Mouse (Mus musculus): ENCODE measurements at regions not wholly inside any gene's neighbourhood (a gene's known extent, or its start where the extent isn't known, plus 50 kb on each side); places are given as distances from the start of the nearest gene placed in this dataset.

DNA sequence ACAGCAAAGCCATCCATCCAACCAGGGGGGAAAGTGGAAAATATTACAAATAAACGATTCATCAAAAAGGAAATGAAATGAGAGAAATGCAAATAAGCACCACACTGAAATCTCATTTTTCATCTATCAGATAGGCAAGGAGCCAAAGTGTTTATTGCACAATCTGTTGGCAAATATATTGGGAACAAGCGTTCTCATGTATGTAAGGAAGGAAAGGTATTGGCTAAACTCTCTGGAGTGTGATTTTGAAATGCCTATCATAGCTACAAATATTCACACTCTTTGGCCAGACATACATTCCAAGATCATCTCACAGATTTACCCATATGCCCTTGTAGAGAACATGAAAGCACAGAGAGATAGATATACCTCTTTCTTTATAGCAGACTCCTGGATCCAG is 90.6 kb upstream of the Ppp1r12a start:
- no peak overlapping the region for H3K9ac ChIP-seq
- H3K27me3 ChIP-seq (replicated peaks) = no peaks in the 10 kb centered on the region
- H3K27ac ChIP-seq = no peak overlapping the region
- peaks cover 4% of the 10 kb centered on the region; the same call in 1 of the 2 replicates for H3K4me1 ChIP-seq
- H3K4me2 ChIP-seq = no peak overlapping the region
- no peaks in the 10 kb centered on the region for H3K9me3 ChIP-seq (replicated peaks)
- 55% methylated on average over 2 of the region's 2 CpGs for WGBS (ENCODE audit: insufficient replicate concordance)
- H3K36me3 ChIP-seq = no peaks in the 10 kb centered on the region
- H3K4me3 ChIP-seq = no peak overlapping the region
- no peak for ATAC-seq

DNA sequence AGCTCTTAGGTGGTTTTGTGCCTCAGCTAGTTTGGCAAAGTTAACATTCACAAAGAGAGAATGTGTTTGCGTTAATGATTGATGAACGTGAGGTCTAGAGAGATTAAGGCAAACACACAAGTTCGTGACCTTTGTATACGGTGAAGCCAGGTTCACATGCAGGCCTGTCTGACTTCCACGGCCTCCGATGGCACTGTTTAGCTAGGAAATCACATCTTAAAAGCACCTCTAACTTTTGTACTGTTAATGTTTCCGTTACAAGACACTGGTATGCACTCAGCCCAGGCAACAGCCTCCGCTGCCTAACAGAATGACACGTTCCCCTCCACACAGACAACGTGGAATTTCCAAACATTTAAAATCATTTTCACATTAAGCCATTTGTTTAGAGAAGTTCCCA is 94.3 kb upstream of the Ppp1r12a start:
- Histone ChIP-seq H3K9me3 (replicated peaks) (no peaks in the 10 kb centered on the region), H3K36me3 (no peaks in the 10 kb centered on the region), H3K4me3 (no peak overlapping the region), H3K4me2 (no peak overlapping the region), H3K4me1 (peaks cover 4% of the 10 kb centered on the region; the same call in 1 of the 2 replicates), H3K27me3 (replicated peaks) (no peaks in the 10 kb centered on the region), H3K27ac (no peak overlapping the region), H3K9ac (no peak overlapping the region)
- ATAC-seq = peak; percentile 68
- WGBS (ENCODE audit: insufficient replicate concordance) = 63% methylated on average over 10 of the region's 10 CpGs

DNA sequence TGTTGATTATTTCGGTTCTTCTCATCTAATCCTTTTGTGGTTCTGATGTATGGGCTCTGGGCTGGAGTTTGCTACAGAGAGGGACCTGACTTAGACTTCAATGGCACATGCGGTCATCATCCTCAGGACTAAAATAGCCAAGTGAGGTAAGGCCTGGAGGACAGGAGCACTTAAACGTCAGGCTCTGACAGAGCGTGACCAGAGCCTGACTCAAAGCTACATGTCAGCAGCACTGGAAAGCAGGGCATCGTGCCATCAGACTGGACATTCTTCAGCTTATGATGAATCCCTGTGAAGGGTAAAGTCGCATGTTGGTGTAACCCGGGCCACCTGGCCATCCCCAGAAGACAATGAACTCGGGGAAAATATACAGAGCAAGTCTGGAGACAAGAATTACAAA is 95.8 kb upstream of the Ppp1r12a start:
- H3K27me3 ChIP-seq (replicated peaks) = no peaks in the 10 kb centered on the region
- no peak overlapping the region for H3K4me3 ChIP-seq
- H3K27ac ChIP-seq = no peak overlapping the region
- 72% methylated on average over 8 of the region's 8 CpGs for WGBS (ENCODE audit: insufficient replicate concordance)
- H3K4me2 ChIP-seq = no peak overlapping the region
- H3K4me1 ChIP-seq = peaks cover 4% of the 10 kb centered on the region; the same call in 1 of the 2 replicates
- H3K9ac ChIP-seq = no peak overlapping the region
- ATAC-seq = no peak
- H3K36me3 ChIP-seq = no peaks in the 10 kb centered on the region
- no peaks in the 10 kb centered on the region for H3K9me3 ChIP-seq (replicated peaks)

DNA sequence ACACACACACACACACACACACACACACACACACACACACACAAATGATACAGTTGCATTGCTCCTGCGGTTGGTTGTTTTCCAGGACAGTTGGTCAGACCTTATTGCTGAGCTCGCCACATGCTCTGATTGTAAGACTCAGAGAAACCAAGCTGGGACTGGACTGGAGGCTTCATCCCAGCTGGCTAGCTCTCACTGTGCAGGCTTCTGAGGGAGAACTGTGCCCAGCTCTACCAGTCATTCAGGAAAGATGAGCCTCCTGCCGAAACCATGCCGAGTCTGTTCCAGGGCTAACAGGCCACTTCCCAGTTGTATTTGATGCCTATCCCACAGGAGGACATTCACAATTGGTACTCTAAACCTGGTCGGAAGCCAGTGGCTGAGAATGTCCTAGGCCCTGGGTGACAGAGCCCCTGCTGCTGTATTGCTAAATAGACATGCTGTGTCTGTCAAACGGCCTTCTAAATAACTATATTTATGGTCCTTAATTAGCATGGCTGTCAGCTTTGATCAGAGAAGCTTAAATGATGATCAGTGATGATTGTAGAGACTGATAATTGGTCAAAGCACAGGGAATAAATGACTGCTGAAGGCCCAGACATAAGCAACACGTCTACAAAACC is 100.1 kb upstream of the Ppp1r12a start:
- Histone ChIP-seq H3K27me3 (replicated peaks) (no peaks in the 10 kb centered on the region), H3K4me1 (peaks cover under 1% of the 10 kb centered on the region; the same call in 1 of the 2 replicates), H3K4me2 (no peak overlapping the region), H3K27ac (no peak overlapping the region), H3K9ac (no peak overlapping the region), H3K9me3 (replicated peaks) (no peaks in the 10 kb centered on the region), H3K4me3 (no peak overlapping the region), H3K36me3 (no peaks in the 10 kb centered on the region)
- no peak; the same call in 1 of the 2 replicates for ATAC-seq
- 53% methylated on average over 7 of the region's 7 CpGs for WGBS (ENCODE audit: insufficient replicate concordance)

DNA sequence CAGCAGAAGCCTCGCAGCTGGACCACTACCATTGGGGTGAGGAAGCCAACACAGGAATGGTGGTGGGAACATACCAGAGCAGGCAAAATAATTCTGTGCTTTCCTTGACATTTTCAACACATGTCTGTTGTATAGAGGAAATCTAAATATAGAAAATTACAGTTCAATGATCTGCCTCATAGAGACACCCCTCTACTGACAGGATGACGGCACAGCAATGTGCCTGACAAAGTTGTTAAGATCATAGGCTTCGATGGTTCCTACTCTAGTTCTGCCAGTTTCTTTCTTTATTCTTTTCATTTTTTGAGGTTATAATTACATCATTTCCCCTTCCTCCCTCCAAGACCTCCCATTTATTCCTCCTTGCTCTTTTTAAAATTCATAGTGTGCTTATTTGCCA is 101.4 kb upstream of the Ppp1r12a start:
- no peak for ATAC-seq
- Histone ChIP-seq H3K4me1 (no peaks in the 10 kb centered on the region), H3K9me3 (replicated peaks) (no peaks in the 10 kb centered on the region), H3K27ac (no peak overlapping the region), H3K4me3 (no peak overlapping the region), H3K27me3 (replicated peaks) (no peaks in the 10 kb centered on the region), H3K9ac (no peak overlapping the region), H3K36me3 (no peaks in the 10 kb centered on the region), H3K4me2 (no peak overlapping the region)
- WGBS (ENCODE audit: insufficient replicate concordance) = 72% methylated on average over 3 of the region's 3 CpGs

DNA sequence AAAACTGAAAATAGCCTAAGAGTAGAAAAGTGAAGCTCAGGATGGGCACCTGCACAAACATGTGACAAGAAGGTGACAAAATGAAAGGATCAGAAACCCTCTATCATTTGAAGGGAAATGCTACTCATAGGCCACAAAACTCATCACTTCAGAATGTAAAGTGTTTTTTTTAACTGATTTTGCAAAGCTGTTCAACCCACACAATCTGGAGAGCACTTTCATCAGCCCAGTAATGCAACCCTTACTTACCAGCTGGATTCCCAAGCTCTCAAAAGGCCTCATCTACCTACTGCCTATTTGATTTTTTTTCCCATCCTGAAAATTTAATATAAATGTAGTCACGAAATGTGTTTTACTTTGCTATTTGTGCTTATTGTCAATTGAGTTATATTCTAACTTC is 110.4 kb upstream of the Ppp1r12a start:
- ATAC-seq = no peak
- H3K4me2 ChIP-seq = no peak overlapping the region
- H3K9me3 ChIP-seq (replicated peaks) = no peaks in the 10 kb centered on the region
- no peaks in the 10 kb centered on the region for H3K36me3 ChIP-seq
- no peaks in the 10 kb centered on the region for H3K27me3 ChIP-seq (replicated peaks)
- 90% methylated on average over 1 of the region's 1 CpGs for WGBS (ENCODE audit: insufficient replicate concordance)
- H3K27ac ChIP-seq = no peak overlapping the region
- no peaks in the 10 kb centered on the region for H3K4me1 ChIP-seq
- no peak overlapping the region for H3K4me3 ChIP-seq
- H3K9ac ChIP-seq = no peak overlapping the region

DNA sequence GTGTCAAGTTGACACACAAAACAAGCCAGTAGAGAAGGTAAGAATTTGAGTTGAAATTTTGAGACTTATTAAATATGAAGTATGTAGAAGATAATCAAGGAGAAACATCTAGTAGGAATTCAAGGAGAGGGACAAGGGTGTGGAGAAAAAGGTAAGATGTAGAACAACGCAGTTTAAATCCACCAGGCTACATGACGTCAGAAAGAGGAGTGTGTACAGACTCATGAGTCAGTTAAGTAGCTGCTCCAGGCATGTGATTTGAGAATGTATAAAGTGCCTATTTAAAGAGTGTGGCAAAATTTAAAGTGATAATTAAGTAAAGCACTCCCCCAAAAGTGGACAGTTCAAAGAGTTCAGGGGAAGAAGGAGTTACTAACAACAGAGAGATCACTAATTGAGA is 113.6 kb upstream of the Ppp1r12a start:
- Histone ChIP-seq H3K9ac (no peak overlapping the region), H3K4me3 (no peak overlapping the region), H3K36me3 (no peaks in the 10 kb centered on the region), H3K4me1 (no peaks in the 10 kb centered on the region), H3K4me2 (no peak overlapping the region), H3K27me3 (replicated peaks) (no peaks in the 10 kb centered on the region), H3K9me3 (replicated peaks) (no peaks in the 10 kb centered on the region), H3K27ac (no peak overlapping the region)
- ATAC-seq = no peak
- 75% methylated on average over 2 of the region's 2 CpGs for WGBS (ENCODE audit: insufficient replicate concordance)

DNA sequence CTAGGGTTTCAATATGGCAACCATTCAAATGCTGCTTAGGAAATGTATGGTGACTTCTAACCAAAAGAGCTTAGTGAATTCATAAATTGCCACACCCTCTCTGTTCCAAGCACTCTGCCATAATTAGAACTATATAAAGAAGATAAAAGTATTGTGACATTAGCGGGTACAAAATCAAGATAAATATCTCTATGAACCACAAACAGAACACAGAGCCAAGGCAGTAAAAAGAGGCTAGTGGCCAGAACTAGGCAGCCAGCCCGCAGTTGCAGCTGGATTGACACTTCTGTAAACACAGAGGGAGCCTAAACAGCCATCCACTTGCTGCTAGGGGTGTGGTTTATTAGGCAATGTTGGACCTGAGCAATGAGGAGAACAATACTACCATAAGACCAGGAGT is 118.5 kb upstream of the Ppp1r12a start:
- Histone ChIP-seq H3K27me3 (replicated peaks) (no peaks in the 10 kb centered on the region), H3K36me3 (no peaks in the 10 kb centered on the region), H3K27ac (no peak overlapping the region), H3K4me1 (no peaks in the 10 kb centered on the region), H3K9ac (no peak overlapping the region), H3K9me3 (replicated peaks) (no peaks in the 10 kb centered on the region), H3K4me3 (no peak overlapping the region), H3K4me2 (no peak overlapping the region)
- 38% methylated on average over 2 of the region's 2 CpGs for WGBS (ENCODE audit: insufficient replicate concordance)
- ATAC-seq = no peak

DNA sequence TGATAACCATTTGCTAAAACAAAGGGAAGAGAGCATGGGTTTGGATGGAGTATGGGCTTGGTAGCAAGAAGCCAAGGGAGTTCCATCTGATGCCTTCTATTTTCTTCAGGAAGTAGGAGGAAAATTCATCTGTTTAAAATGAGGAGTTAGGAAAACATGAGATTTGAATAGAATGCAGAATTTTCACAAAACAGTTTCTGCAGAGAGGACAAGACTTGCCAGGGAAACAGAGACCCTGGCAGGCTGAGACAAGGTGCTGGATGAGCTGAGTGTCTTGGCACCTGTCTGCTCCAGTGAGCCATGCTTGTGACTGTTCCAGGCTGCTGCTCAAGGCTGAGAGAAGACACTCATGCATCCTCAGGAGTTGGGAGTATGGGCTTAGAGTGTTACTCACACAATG is 122.0 kb upstream of the Ppp1r12a start:
- Histone ChIP-seq H3K4me1 (no peaks in the 10 kb centered on the region), H3K4me3 (no peak overlapping the region), H3K27me3 (replicated peaks) (no peaks in the 10 kb centered on the region), H3K27ac (no peak overlapping the region), H3K36me3 (no peaks in the 10 kb centered on the region), H3K9ac (no peak overlapping the region), H3K4me2 (no peak overlapping the region), H3K9me3 (replicated peaks) (no peaks in the 10 kb centered on the region)
- ATAC-seq = no peak

DNA sequence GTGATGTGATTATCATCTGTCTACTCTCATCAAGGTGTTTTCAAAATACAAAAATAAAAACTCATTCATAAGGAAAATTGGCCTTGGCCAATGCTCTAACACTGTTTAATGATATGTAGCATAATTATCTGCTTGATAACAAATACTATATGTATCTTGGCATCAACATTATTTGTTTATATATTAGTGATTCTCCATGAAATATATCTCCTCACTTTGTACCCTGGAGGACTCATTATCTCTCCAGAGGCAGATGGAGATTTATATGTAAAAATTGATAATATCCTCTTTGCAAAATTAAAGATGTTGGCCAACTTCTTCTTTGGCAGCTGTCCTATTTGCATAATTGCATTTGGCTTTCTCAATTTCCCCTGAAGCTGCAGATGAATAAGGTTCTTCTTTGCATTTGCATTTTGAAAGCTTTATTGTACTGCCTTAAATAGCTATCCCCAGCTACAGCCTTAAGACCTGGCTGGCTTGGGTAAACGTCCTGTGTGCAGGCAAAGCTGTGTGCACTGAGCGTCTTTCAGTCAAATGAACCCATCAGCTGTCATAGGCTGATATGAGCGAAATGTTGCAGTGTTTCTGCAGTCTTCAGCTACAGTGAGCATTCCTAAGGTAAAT is 124.7 kb upstream of the Otogl start:
- 48% methylated on average over 3 of the region's 3 CpGs for WGBS (ENCODE audit: insufficient replicate concordance)
- Histone ChIP-seq H3K4me3 (no peak overlapping the region), H3K27me3 (replicated peaks) (no peaks in the 10 kb centered on the region), H3K36me3 (no peaks in the 10 kb centered on the region), H3K9me3 (replicated peaks) (no peaks in the 10 kb centered on the region), H3K4me1 (peaks cover 19% of the 10 kb centered on the region), H3K9ac (no peak overlapping the region), H3K4me2 (no peak overlapping the region), H3K27ac (no peak overlapping the region)
- no peak for ATAC-seq

DNA sequence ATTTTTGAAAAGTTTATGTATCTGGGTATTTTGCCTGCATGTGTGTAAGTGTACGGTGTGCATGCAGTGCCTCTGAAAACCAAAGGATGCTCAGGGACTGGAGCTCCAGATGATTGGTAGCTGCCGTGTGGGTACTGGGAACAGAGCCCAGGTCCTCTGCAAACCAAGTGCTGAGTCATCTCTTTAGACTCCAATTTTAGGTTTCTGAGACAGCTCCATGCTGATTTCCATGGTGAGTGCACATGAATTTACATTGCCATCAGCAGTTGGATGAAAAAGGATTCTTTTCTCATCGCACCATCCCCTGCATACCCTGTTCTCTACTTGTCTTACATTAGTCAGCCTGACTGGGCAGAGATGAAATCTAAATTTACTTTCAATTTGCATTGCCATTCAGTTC is 122.1 kb upstream of the Otogl start:
- Histone ChIP-seq H3K27ac (no peak overlapping the region), H3K4me3 (no peak overlapping the region), H3K9me3 (replicated peaks) (no peaks in the 10 kb centered on the region), H3K27me3 (replicated peaks) (no peaks in the 10 kb centered on the region), H3K36me3 (no peaks in the 10 kb centered on the region), H3K9ac (no peak overlapping the region), H3K4me1 (peaks cover 19% of the 10 kb centered on the region), H3K4me2 (no peak overlapping the region)
- no peak for ATAC-seq
- WGBS (ENCODE audit: insufficient replicate concordance) = 79% methylated on average over 3 of the region's 3 CpGs

DNA sequence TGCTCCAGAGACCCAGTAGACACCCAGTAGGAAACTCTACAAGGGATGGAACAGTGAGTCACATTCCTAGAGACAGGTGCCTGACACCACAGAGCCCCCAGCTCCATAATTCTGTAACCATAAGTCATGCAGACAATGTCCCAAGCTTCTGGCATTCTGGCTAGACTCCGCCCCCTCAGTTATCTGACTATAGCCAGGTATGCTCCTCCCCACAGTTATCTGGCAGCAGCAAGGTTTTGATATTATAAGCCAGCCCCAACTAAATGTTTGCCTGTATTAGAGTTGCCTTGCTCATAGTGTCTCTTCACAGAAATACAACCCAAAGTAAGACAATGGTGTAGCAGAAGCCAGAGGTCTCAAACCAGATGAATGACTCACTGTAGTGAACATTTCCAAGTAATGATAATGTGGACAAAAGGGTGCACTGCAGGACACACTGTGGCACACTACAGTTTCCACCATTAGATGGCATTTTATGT is 121.4 kb upstream of the Otogl start:
- H3K4me2 ChIP-seq = peak overlapping the region; percentile 4; the same call in 1 of the 2 replicates
- H3K4me1 ChIP-seq = peaks cover 19% of the 10 kb centered on the region
- H3K9ac ChIP-seq = no peak overlapping the region
- peak; percentile 90 for ATAC-seq
- 0 out of 2 replicates have a peak overlapping the region, but pooled peaks have one; percentile 26 for H3K27ac ChIP-seq
- no peaks in the 10 kb centered on the region for H3K36me3 ChIP-seq
- H3K9me3 ChIP-seq (replicated peaks) = no peaks in the 10 kb centered on the region
- no peaks in the 10 kb centered on the region for H3K27me3 ChIP-seq (replicated peaks)
- no peak overlapping the region for H3K4me3 ChIP-seq
- 50% methylated on average over 1 of the region's 1 CpGs for WGBS (ENCODE audit: insufficient replicate concordance)

DNA sequence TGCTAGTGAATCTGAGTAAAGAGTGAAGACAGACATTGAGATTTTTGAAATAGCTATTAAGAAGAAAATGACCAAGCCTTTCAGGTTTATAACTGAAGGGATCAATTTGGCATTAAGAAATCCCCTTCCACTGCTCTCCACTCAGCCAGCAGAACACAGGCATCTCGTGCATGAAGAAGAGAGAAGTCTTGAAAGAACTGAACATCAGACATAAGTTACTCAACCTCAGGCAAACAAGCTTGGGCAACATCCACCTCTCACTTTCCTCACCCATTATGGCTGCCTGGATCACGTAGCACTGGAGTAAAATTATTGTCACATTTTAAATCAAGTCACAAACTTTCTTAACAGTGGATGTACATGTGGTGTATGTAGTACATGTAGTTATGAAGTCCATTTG is 115.6 kb upstream of the Otogl start:
- H3K27ac ChIP-seq = no peak overlapping the region
- ATAC-seq = no peak
- 51% methylated on average over 2 of the region's 2 CpGs for WGBS (ENCODE audit: insufficient replicate concordance)
- no peak overlapping the region for H3K9ac ChIP-seq
- no peaks in the 10 kb centered on the region for H3K36me3 ChIP-seq
- no peaks in the 10 kb centered on the region for H3K9me3 ChIP-seq (replicated peaks)
- H3K4me1 ChIP-seq = peaks cover 3% of the 10 kb centered on the region; the same call in 1 of the 2 replicates
- H3K4me3 ChIP-seq = no peak overlapping the region
- no peak overlapping the region for H3K4me2 ChIP-seq
- H3K27me3 ChIP-seq (replicated peaks) = no peaks in the 10 kb centered on the region
